Mouse (Mus musculus): ENCODE measurements around the gene Itgbl1. TPM values are rescaled to one million over a fixed set of nuclear protein-coding genes. Genes with fewer than 3 reads are reported as not detected.

Gene Itgbl1
- total RNA-seq, 2 experiments from 2014 or later = 1.6 to 1.7 TPM

DNA sequence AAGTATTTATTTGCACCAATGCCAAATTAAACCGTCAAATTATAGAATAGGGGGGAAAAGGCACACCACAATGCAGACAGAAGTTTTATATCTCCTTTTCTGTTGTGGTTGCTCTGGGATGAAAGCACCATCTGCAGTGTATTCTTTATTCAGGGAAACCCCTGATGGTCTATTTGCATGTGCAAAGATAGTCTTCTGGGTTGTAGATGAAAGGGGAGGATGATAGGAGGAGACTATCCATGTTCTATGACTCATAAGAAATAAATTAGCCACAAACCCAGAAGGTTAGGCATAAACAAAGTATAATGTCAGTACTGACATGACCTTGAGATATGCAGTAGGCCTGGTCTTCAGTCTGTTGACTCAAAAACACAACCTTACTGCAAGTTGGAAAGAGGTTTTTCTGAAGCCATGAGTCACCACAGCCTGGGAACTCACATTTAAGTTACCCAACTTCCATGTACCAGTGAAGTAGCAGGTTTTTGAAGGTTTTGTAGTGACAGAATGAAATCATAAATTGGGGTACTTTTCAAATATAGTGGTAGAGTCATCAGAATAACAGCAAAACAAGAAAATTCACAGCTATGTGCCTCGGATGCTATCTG lies 330.9 kb downstream of the Itgbl1 start:
- no peak overlapping the region for H3K27ac ChIP-seq
- DNase-seq (ENCODE audit: extremely low spot score in 1 of 2, low spot score in 2 of 2) = no peak
- no peak for TF ChIP-seq CTCF (IDR thresholded peaks at IDR 0.05)
- H3K4me3 ChIP-seq = no peak overlapping the region
- intact Hi-C loops (cut with DNase I) = loop anchor here (10.0 kb wide), 1 partner anchor 226 kb away; no protein-coding TSS in a partner anchor

Other genes starting within 250 kb of the Itgbl1 start
- gene Nalcn, start 32.8 kb upstream of the Itgbl1 start, total RNA-seq (2021) = 10 to 100 TPM; 66.0 to 66.3 TPM